Mouse (Mus musculus): ENCODE measurements around the gene Ddx58. TPM values are rescaled to one million over a fixed set of nuclear protein-coding genes. Genes with fewer than 3 reads are reported as not detected.

Gene Ddx58
- polyA plus RNA-seq, 1 experiment from 2014 or later: 6.4 TPM

DNA sequence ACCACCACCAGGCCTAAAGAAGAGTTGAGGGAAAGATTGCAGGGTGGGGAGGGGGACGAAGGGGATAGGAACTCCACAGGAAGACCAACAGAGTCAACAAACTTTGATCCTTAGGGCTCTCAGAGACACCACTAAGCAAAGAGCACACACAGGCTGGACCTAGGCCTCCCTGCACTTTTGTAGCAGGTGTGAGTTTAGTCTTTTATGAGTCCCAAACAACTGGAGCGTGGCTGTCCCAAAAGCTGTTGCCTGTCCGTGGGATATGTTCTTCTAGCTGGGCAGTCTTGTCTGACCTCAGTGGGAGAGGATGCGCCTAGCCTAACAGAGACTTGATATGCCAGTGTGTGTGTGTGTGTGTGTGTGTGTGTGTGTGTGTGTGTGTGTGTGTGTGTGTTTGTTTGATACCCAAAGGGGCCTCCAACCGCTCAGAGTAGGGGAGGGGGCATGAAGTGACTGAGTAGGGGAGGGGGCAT, 680 bp upstream of the Ddx58 start:
- peak overlapping the region; percentile 55 for H3K4me2 ChIP-seq (ENCODE audit: low read length)
- H3K4me1 ChIP-seq (replicated peaks; ENCODE audit: control insufficient read depth, insufficient read depth, low read length): peaks cover 3% of the 10 kb centered on the region; the same call in 1 of the 2 replicates
- peak overlapping the region; percentile 4; the same call in 1 of the 2 replicates for H3K27ac ChIP-seq (ENCODE audit: low read depth)
- H3K9me3 ChIP-seq (ENCODE audit: control insufficient read depth, low read length): no peaks in the 10 kb centered on the region
- H3K9ac ChIP-seq (ENCODE audit: low read length): no peak overlapping the region
- ATAC-seq (replicated peaks; ENCODE audit: low FRiP score, low TSS enrichment, low read depth) (peak; percentile 43; the same call in 1 of the 2 replicates), DNase-seq (ENCODE audit: low spot score) (no peak)
- no peaks in the 10 kb centered on the region for H3K27me3 ChIP-seq (replicated peaks; ENCODE audit: control insufficient read depth, insufficient read depth, low read length)
- WGBS: 50% methylated on average over 5 of the region's 5 CpGs
- H3K4me3 ChIP-seq (ENCODE audit: low read depth, low read length): peak overlapping the region; percentile 56; the same call in 1 of the 2 replicates
- H3K36me3 ChIP-seq (ENCODE audit: control insufficient read depth, insufficient read depth, low read length): no peaks in the 10 kb centered on the region

DNA sequence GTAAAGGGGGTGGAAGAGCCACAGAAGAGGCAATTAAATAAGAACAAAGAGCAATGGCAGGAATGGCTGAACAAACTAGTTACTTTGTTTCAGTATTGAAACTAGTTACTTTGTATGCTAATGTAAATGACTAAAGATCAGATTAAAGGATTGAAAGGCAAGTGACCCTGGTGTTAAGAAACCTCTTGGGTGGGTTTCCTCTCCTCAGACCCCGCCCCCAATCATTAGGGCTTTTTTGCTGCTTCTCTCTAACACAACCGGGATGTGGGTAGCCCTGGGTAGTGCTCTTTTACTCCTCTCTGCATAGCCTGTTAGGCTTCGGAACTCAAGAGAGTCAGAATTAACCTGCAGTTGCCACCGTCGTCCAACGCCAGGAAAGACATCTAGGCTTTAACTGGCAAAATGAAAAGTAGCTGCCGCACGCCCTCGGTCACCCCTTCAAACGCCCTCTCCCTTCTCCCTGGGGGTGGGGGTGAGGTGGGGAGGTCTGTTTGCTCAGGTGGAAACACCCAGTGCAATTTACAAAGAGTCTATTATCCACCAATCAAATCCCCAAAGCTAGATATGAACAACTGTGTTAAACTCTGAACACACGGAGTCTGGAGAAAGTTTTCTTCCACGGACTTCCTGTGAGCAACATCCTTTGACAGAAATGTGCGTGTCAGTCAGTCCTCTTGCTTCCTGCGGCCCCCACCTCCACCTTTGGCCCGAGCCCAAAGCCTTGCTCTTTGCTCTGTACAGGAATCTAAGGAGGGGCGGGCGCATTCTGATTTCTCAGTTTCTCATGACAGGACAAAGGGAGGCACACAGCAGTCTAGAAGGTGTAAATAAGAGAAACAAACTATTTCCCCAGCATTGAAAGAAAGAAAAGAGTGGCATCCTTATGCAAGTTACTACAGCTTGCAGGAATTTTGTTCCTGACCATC, 882 bp downstream of the Ddx58 start:
- Histone ChIP-seq H3K4me3 (ENCODE audit: low read depth, low read length) (peak overlapping the region; percentile 56), H3K4me1 (replicated peaks; ENCODE audit: control insufficient read depth, insufficient read depth, low read length) (peaks cover 3% of the 10 kb centered on the region; the same call in 1 of the 2 replicates), H3K9ac (ENCODE audit: low read length) (peak overlapping the region; percentile 20), H3K27me3 (replicated peaks; ENCODE audit: control insufficient read depth, insufficient read depth, low read length) (no peaks in the 10 kb centered on the region), H3K36me3 (ENCODE audit: control insufficient read depth, insufficient read depth, low read length) (no peaks in the 10 kb centered on the region), H3K9me3 (ENCODE audit: control insufficient read depth, low read length) (no peaks in the 10 kb centered on the region), H3K27ac (ENCODE audit: low read depth) (peak overlapping the region; percentile 4; the same call in 1 of the 2 replicates), H3K4me2 (ENCODE audit: low read length) (peak overlapping the region; percentile 55)
- ATAC-seq (replicated peaks; ENCODE audit: low FRiP score, low TSS enrichment, low read depth) (0 out of 2 replicates have a peak, but pooled peaks have one; percentile 50), DNase-seq (ENCODE audit: low spot score) (peak; percentile 71)
- 3% methylated on average over 17 of the region's 17 CpGs for WGBS

DNA sequence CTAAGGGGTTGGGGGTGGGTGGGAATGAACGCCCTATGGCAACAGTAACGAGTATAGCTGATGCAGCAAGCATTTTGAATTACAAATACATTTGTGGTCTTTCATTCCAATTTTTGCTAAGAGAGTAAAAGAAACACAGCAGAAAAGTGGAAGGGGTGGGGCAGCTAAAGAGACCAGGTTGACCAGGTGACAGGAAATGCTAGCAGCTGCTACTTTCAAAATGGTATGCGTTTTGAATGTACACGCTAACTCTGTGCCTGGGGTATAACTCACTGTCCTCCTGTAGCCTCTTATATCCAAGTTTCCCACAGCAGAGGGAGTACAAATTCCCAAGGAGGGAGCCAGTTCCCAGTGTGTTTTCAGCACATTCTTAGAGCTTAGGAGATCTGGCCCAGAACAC, 2.8 kb downstream of the Ddx58 start:
- DNase-seq (ENCODE audit: low spot score): no peak
- no peaks in the 10 kb centered on the region for H3K27me3 ChIP-seq (replicated peaks; ENCODE audit: control insufficient read depth, insufficient read depth, low read length)
- H3K4me2 ChIP-seq (ENCODE audit: low read length): no peak overlapping the region
- H3K27ac ChIP-seq (ENCODE audit: low read depth): no peak overlapping the region
- H3K36me3 ChIP-seq (ENCODE audit: control insufficient read depth, insufficient read depth, low read length): no peaks in the 10 kb centered on the region
- H3K4me3 ChIP-seq (ENCODE audit: low read depth, low read length): no peak overlapping the region
- no peaks in the 10 kb centered on the region for H3K9me3 ChIP-seq (ENCODE audit: control insufficient read depth, low read length)
- no peak for ATAC-seq (replicated peaks; ENCODE audit: low FRiP score, low TSS enrichment, low read depth)
- peaks cover 3% of the 10 kb centered on the region; the same call in 1 of the 2 replicates for H3K4me1 ChIP-seq (replicated peaks; ENCODE audit: control insufficient read depth, insufficient read depth, low read length)
- 70% methylated on average over 4 of the region's 4 CpGs for WGBS
- no peak overlapping the region for H3K9ac ChIP-seq (ENCODE audit: low read length)

DNA sequence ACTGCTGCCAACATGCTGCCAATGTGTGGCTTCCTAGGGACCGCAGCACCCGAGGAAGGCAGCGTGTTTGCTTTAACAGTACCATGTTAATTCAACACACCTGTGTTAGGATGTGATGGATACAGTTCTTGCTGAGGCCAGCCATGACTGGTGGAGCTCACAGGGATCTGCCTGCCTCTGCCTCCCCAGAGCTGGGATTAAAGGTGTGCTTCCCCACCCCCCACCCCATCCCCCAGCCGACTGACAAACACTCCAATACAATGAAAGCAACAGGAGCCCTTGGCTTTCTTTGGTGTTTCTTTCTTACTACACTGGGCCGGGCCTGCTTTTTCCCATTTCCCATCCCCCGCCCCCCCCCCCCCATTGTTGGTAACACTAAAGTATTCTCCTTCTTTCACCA, 5.4 kb downstream of the Ddx58 start:
- Histone ChIP-seq H3K4me2 (ENCODE audit: low read length) (no peak overlapping the region), H3K27me3 (replicated peaks; ENCODE audit: control insufficient read depth, insufficient read depth, low read length) (no peaks in the 10 kb centered on the region), H3K4me3 (ENCODE audit: low read depth, low read length) (no peak overlapping the region), H3K9ac (ENCODE audit: low read length) (no peak overlapping the region), H3K4me1 (replicated peaks; ENCODE audit: control insufficient read depth, insufficient read depth, low read length) (peaks cover 3% of the 10 kb centered on the region; the same call in 1 of the 2 replicates), H3K27ac (ENCODE audit: low read depth) (no peak overlapping the region), H3K9me3 (ENCODE audit: control insufficient read depth, low read length) (no peaks in the 10 kb centered on the region), H3K36me3 (ENCODE audit: control insufficient read depth, insufficient read depth, low read length) (no peaks in the 10 kb centered on the region)
- ATAC-seq (replicated peaks; ENCODE audit: low FRiP score, low TSS enrichment, low read depth) (no peak), DNase-seq (ENCODE audit: low spot score) (no peak)
- 81% methylated on average over 6 of the region's 6 CpGs for WGBS

DNA sequence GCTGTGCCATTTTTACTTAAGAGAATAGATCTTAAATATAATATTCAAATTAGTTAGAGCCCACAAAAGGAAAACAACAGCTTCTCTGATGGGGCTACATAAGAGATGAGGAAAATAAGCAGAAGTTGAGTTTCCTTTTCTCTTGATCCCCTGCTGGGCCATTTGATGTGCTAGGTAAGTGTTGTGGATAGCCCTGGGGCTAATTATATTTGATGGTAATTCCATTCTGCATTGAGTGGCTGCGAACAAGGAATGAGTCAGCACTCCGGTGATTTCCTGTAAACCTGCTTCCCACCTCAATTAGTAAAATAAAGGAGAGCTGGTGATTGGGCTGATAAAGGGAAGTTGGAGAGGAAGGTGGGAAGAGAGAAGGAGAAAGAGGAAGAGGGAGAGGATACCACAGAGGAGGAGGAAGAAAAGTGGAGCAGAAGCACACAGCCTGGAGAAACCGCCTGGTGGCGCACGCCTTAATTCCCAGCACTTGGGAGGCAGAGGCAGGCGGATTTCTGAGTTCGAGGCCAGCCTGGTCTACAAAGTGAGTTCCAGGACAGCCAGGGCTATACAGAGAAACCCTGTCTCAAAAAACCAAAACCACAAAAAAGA, 6.5 kb downstream of the Ddx58 start:
- no peak overlapping the region for H3K27ac ChIP-seq (ENCODE audit: low read depth)
- no peaks in the 10 kb centered on the region for H3K9me3 ChIP-seq (ENCODE audit: control insufficient read depth, low read length)
- no peaks in the 10 kb centered on the region for H3K4me1 ChIP-seq (replicated peaks; ENCODE audit: control insufficient read depth, insufficient read depth, low read length)
- no peak overlapping the region for H3K9ac ChIP-seq (ENCODE audit: low read length)
- H3K36me3 ChIP-seq (ENCODE audit: control insufficient read depth, insufficient read depth, low read length): no peaks in the 10 kb centered on the region
- no peak for ATAC-seq (replicated peaks; ENCODE audit: low FRiP score, low TSS enrichment, low read depth)
- no peak overlapping the region for H3K4me3 ChIP-seq (ENCODE audit: low read depth, low read length)
- no peaks in the 10 kb centered on the region for H3K27me3 ChIP-seq (replicated peaks; ENCODE audit: control insufficient read depth, insufficient read depth, low read length)
- DNase-seq (ENCODE audit: low spot score): no peak
- H3K4me2 ChIP-seq (ENCODE audit: low read length): no peak overlapping the region
- WGBS: 95% methylated on average over 7 of the region's 7 CpGs

DNA sequence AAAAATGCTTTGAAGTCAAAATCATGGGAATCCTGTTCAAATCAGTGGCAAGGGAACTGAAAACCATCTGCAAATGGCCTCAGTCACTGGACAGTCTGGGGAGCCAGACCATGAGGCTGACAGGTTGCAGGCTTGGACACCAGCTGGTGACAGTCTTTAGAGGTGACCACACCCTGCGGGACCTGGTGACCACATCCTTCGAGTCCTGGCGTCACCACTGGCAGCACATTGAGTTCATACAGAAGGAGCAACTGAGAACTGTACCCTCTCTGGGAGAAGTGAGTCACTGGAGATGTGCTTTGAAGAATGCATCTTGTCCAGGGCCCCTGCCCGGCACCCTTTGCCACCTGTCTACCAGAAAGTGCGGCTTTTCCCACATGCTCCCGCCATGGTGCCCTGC, 9.9 kb downstream of the Ddx58 start:
- no peak for DNase-seq (ENCODE audit: low spot score)
- H3K9me3 ChIP-seq (ENCODE audit: control insufficient read depth, low read length): no peaks in the 10 kb centered on the region
- no peak overlapping the region for H3K9ac ChIP-seq (ENCODE audit: low read length)
- H3K36me3 ChIP-seq (ENCODE audit: control insufficient read depth, insufficient read depth, low read length): no peaks in the 10 kb centered on the region
- no peaks in the 10 kb centered on the region for H3K27me3 ChIP-seq (replicated peaks; ENCODE audit: control insufficient read depth, insufficient read depth, low read length)
- 94% methylated on average over 6 of the region's 6 CpGs for WGBS
- no peaks in the 10 kb centered on the region for H3K4me1 ChIP-seq (replicated peaks; ENCODE audit: control insufficient read depth, insufficient read depth, low read length)
- no peak overlapping the region for H3K27ac ChIP-seq (ENCODE audit: low read depth)
- no peak overlapping the region for H3K4me2 ChIP-seq (ENCODE audit: low read length)
- ATAC-seq (replicated peaks; ENCODE audit: low FRiP score, low TSS enrichment, low read depth): no peak
- H3K4me3 ChIP-seq (ENCODE audit: low read depth, low read length): no peak overlapping the region

DNA sequence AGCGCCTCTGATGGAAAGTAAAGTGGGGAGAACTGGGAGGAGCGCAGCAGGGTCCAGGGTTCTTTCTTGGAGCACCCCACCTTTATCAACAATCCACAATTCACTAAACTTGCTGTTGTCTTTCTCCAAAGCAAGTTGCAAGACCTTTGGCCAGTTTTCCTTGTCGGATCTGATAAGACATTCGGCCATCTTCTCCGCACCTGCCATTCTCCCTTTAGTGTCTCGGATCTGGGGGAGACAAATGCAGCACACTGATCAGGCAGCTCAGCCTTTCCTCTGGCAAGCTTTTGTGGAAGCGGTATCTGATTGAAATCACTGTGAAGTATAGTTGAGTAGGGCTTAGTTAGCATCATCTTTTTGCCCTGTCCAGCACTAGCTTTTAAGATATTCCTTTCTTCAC, 11.7 kb downstream of the Ddx58 start:
- WGBS: 90% methylated on average over 7 of the region's 7 CpGs

DNA sequence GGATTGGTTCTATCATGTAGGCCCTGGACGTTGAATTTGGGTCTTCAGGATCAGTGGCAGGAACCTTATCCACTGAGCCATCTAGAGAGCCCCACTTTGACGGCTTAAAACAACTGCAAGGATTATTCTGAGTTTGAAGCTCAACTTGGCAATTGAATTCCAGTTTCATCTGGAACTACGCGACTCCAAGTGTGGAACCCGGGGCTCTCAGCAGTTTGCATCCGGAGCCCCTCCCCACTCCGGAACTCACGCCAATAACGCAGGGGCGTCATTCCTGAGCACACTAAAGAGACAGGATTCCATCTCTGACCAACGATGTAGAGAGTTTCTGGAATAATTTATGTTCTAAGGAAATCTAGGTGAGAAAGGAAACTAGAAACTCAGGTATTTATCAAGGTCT, 12.5 kb downstream of the Ddx58 start:
- Histone ChIP-seq H3K27me3 (replicated peaks; ENCODE audit: control insufficient read depth, insufficient read depth, low read length) (no peaks in the 10 kb centered on the region), H3K4me1 (replicated peaks; ENCODE audit: control insufficient read depth, insufficient read depth, low read length) (no peaks in the 10 kb centered on the region; the same call in 1 of the 2 replicates), H3K36me3 (ENCODE audit: control insufficient read depth, insufficient read depth, low read length) (no peaks in the 10 kb centered on the region), H3K4me3 (ENCODE audit: low read depth, low read length) (no peak overlapping the region), H3K27ac (ENCODE audit: low read depth) (no peak overlapping the region), H3K4me2 (ENCODE audit: low read length) (no peak overlapping the region), H3K9ac (ENCODE audit: low read length) (no peak overlapping the region), H3K9me3 (ENCODE audit: control insufficient read depth, low read length) (no peaks in the 10 kb centered on the region)
- no peak for DNase-seq (ENCODE audit: low spot score)
- WGBS: 80% methylated on average over 11 of the region's 11 CpGs
- no peak for ATAC-seq (replicated peaks; ENCODE audit: low FRiP score, low TSS enrichment, low read depth)

More for the DNA sequence above, 11.7 kb downstream of the Ddx58 start:
- H3K4me2 ChIP-seq (ENCODE audit: low read length): no peak overlapping the region
- H3K27me3 ChIP-seq (replicated peaks; ENCODE audit: control insufficient read depth, insufficient read depth, low read length): no peaks in the 10 kb centered on the region
- no peak for DNase-seq (ENCODE audit: low spot score)
- no peaks in the 10 kb centered on the region for H3K9me3 ChIP-seq (ENCODE audit: control insufficient read depth, low read length)
- no peaks in the 10 kb centered on the region for H3K4me1 ChIP-seq (replicated peaks; ENCODE audit: control insufficient read depth, insufficient read depth, low read length)
- H3K36me3 ChIP-seq (ENCODE audit: control insufficient read depth, insufficient read depth, low read length): no peaks in the 10 kb centered on the region
- ATAC-seq (replicated peaks; ENCODE audit: low FRiP score, low TSS enrichment, low read depth): no peak
- H3K9ac ChIP-seq (ENCODE audit: low read length): no peak overlapping the region
- H3K27ac ChIP-seq (ENCODE audit: low read depth): no peak overlapping the region
- H3K4me3 ChIP-seq (ENCODE audit: low read depth, low read length): no peak overlapping the region
